Mouse (Mus musculus): ENCODE results near the gene Zyg11a. TPM values are rescaled to one million over a fixed set of nuclear protein-coding genes. Genes with fewer than 3 reads are reported as not detected.
"Not testable (repeated sequence)": the region's sequence is repeated elsewhere in the genome, so short reads cannot be mapped to it uniquely, and the experiment has no call there.

The Zyg11a gene
- total and polyA plus RNA-seq, 2 experiments from 2014 or later = 0.42 TPM; not detected in 1

GRCm38 (mm10) chr4:108144880-108145279 is 73.0 kb downstream of the Zyg11a start, which contains the start of gene Scp2:
TSS of gene Scp2 (minus strand) at chr4:108144998.
- Histone ChIP-seq H3K36me3 (ENCODE audit: insufficient read depth, low read length) (no peaks in the 10 kb centered on the region), H3K27ac (no peak within 1 kb of the TSS), H3K9ac (replicated peaks; ENCODE audit: low read length) (no peak within 1 kb of the TSS), H3K9me3 (ENCODE audit: low read length) (no peaks in the 10 kb centered on the region), H3K4me2 (ENCODE audit: low read depth, low read length) (no peak within 1 kb of the TSS), H3K4me1 (ENCODE audit: insufficient read depth, low read length) (no peaks in the 10 kb centered on the region), H3K4me3 (ENCODE audit: low read length) (no peak within 1 kb of the TSS), H3K27me3 (ENCODE audit: insufficient read depth, low read length) (no peaks in the 10 kb centered on the region)
- WGBS = 92% methylated on average over 1 of the region's 1 CpGs
- ATAC-seq (no peak), DNase-seq (ENCODE audit: low spot score) (no peak)
- no peak for TF ChIP-seq CTCF (IDR thresholded peaks at IDR 0.05; ENCODE audit: low read depth)

- ATAC-seq (no peak), DNase-seq (ENCODE audit: low spot score) (no peak)
- Histone ChIP-seq H3K27ac (no peak overlapping the region), H3K9ac (replicated peaks; ENCODE audit: low read length) (no peak overlapping the region), H3K4me1 (ENCODE audit: insufficient read depth, low read length) (no peaks in the 10 kb centered on the region), H3K36me3 (ENCODE audit: insufficient read depth, low read length) (no peaks in the 10 kb centered on the region), H3K4me3 (ENCODE audit: low read length) (no peak overlapping the region), H3K27me3 (ENCODE audit: insufficient read depth, low read length) (no peaks in the 10 kb centered on the region), H3K9me3 (ENCODE audit: low read length) (no peaks in the 10 kb centered on the region), H3K4me2 (ENCODE audit: low read depth, low read length) (no peak overlapping the region)
- TF ChIP-seq CTCF (IDR thresholded peaks at IDR 0.05; ENCODE audit: low read depth) = no peak
These were observed 74.1 kb downstream of the Zyg11a start for GRCm38 (mm10) chr4:108143778-108144177.

GRCm38 (mm10) chr4:108143178-108143577 is 74.7 kb downstream of the Zyg11a start:
- 92% methylated on average over 2 of the region's 2 CpGs for WGBS
- not testable (repeated sequence) for H3K27ac ChIP-seq; DNase-seq (ENCODE audit: low spot score); ATAC-seq; H3K4me3 ChIP-seq (ENCODE audit: low read length); H3K36me3 ChIP-seq (ENCODE audit: insufficient read depth, low read length); H3K4me1 ChIP-seq (ENCODE audit: insufficient read depth, low read length); H3K9ac ChIP-seq (replicated peaks; ENCODE audit: low read length); H3K9me3 ChIP-seq (ENCODE audit: low read length); H3K4me2 ChIP-seq (ENCODE audit: low read depth, low read length); H3K27me3 ChIP-seq (ENCODE audit: insufficient read depth, low read length)

GRCm38 (mm10) chr4:108136938-108137337 is 80.9 kb downstream of the Zyg11a start:
- 93% methylated on average over 5 of the region's 5 CpGs for WGBS
- DNase-seq (ENCODE audit: low spot score) = no peak
- H3K36me3 ChIP-seq (ENCODE audit: insufficient read depth, low read length) = no peaks in the 10 kb centered on the region
- H3K4me3 ChIP-seq (ENCODE audit: low read length) = no peak overlapping the region
- no peaks in the 10 kb centered on the region for H3K9me3 ChIP-seq (ENCODE audit: low read length)
- H3K4me1 ChIP-seq (ENCODE audit: insufficient read depth, low read length) = no peaks in the 10 kb centered on the region
- H3K9ac ChIP-seq (replicated peaks; ENCODE audit: low read length) = no peak overlapping the region
- no peak for TF ChIP-seq CTCF (IDR thresholded peaks at IDR 0.05; ENCODE audit: low read depth)
- no peak for ATAC-seq
- H3K27ac ChIP-seq = no peak overlapping the region
- no peak overlapping the region for H3K4me2 ChIP-seq (ENCODE audit: low read depth, low read length)
- H3K27me3 ChIP-seq (ENCODE audit: insufficient read depth, low read length) = no peaks in the 10 kb centered on the region

Other genes with a start within 250 kb of the Zyg11a start
- gene Slc1a7, start 249.7 kb downstream of the Zyg11a start, total RNA-seq (2014; rRNA removed) = 0.25 TPM in 1 of 2 replicates, not detected in the other
- 0.05 and 0.09 TPM in 2 replicates for gene Slc1a7, start 249.7 kb downstream of the Zyg11a start, polyA plus RNA-seq (2015; fragmentation: Nextera tagmentation; extraction: Ambion mirVana)
- gene Podn, start 121.6 kb downstream of the Zyg11a start, total RNA-seq (2014; rRNA removed) = 2.5 and 4.0 TPM in 2 replicates
- 0.74 and 1.2 TPM in 2 replicates for gene Podn, start 121.6 kb downstream of the Zyg11a start, polyA plus RNA-seq (2015; fragmentation: Nextera tagmentation; extraction: Ambion mirVana)
- 111 and 142 TPM in 2 replicates for gene Scp2, start 73.0 kb downstream of the Zyg11a start, total RNA-seq (2014; rRNA removed)
- gene Scp2, start 73.0 kb downstream of the Zyg11a start, polyA plus RNA-seq (2015; fragmentation: Nextera tagmentation; extraction: Ambion mirVana) = 239 and 255 TPM in 2 replicates
- 13.7 and 26.5 TPM in 2 replicates for gene Echdc2, start 52.6 kb downstream of the Zyg11a start, total RNA-seq (2014; rRNA removed)
- gene Echdc2, start 52.6 kb downstream of the Zyg11a start, polyA plus RNA-seq (2015; fragmentation: Nextera tagmentation; extraction: Ambion mirVana) = 14.4 and 19.3 TPM in 2 replicates
- 108 and 115 TPM in 2 replicates for gene Zyg11b, start 83.0 kb upstream of the Zyg11a start, total RNA-seq (2014; rRNA removed)
- 22.0 and 24.0 TPM in 2 replicates for gene Zyg11b, start 83.0 kb upstream of the Zyg11a start, polyA plus RNA-seq (2015; fragmentation: Nextera tagmentation; extraction: Ambion mirVana)
- gene Coa7, start 110.1 kb upstream of the Zyg11a start, total RNA-seq (2014; rRNA removed) = 31.7 and 35.9 TPM in 2 replicates
- gene Coa7, start 110.1 kb upstream of the Zyg11a start, polyA plus RNA-seq (2015; fragmentation: Nextera tagmentation; extraction: Ambion mirVana) = 50.8 and 54.2 TPM in 2 replicates
- gene Shisal2a, start 165.3 kb upstream of the Zyg11a start, total RNA-seq (2014; rRNA removed) = 0.47 and 1.8 TPM in 2 replicates
- 6.7 and 8.1 TPM in 2 replicates for gene Shisal2a, start 165.3 kb upstream of the Zyg11a start, polyA plus RNA-seq (2015; fragmentation: Nextera tagmentation; extraction: Ambion mirVana)
- gene Gpx7, start 188.9 kb upstream of the Zyg11a start, total RNA-seq (2014; rRNA removed) = 36.5 and 47.2 TPM in 2 replicates
- 38.6 and 38.9 TPM in 2 replicates for gene Gpx7, start 188.9 kb upstream of the Zyg11a start, polyA plus RNA-seq (2015; fragmentation: Nextera tagmentation; extraction: Ambion mirVana)
- 38.2 and 50.4 TPM in 2 replicates for gene Tut4, start 241.4 kb upstream of the Zyg11a start, total RNA-seq (2014; rRNA removed)
- gene Tut4, start 241.4 kb upstream of the Zyg11a start, polyA plus RNA-seq (2015; fragmentation: Nextera tagmentation; extraction: Ambion mirVana) = 40.4 and 46.8 TPM in 2 replicates

Data from hindbrain, postnatal 0 days (tissue).